Mouse (Mus musculus) CD8-positive naive resting alpha-beta T cell, adult 57 days (primary cell): Measurements from ENCODE around the gene Vmn1r132. TPM values are rescaled to one million over a fixed set of nuclear protein-coding genes. Genes with fewer than 3 reads are reported as not detected.

Source experiments
- total RNA-seq: library from RNA; stranded (reverse); gene quantifications from one replicate; pipeline ENCODE4 v1.2.4, GENCODE M21; 2023

Gene Vmn1r132
- not detected for total RNA-seq

GRCm38 (mm10) chr7:21613792-21614191 is at the start of gene Vmn1r132:
Gene Vmn1r132, plus strand, starts transcription at chr7:21614092.

Other genes with a start within 250 kb of the Vmn1r132 start
- gene Gm6882, start 181.3 kb upstream of the Vmn1r132 start, total RNA-seq, result not detected
- not detected for gene Vmn1r130, start 102.3 kb upstream of the Vmn1r132 start, total RNA-seq
- gene Vmn1r131, start 68.0 kb upstream of the Vmn1r132 start, total RNA-seq, result not detected
- not detected for gene Gm4175, start 147.4 kb downstream of the Vmn1r132 start, total RNA-seq
- not detected for gene Gm4177, start 182.6 kb downstream of the Vmn1r132 start, total RNA-seq
- not detected for gene Vmn1r135, start 218.3 kb downstream of the Vmn1r132 start, total RNA-seq
- gene Gm5725, start 230.2 kb downstream of the Vmn1r132 start, total RNA-seq, result not detected